Mouse (Mus musculus) embryo, embryonic 9.5 days (tissue): ENCODE data around the gene Isy1.

ENCODE experiments used
- DNase-seq: peaks from one replicate; pipeline ENCODE4 v3.0.0-alpha.2; 2017; ENCODE audit errors: extremely low spot score

Gene Isy1

GRCm38 (mm10) chr6:87838551-87839197 is at the start of gene Isy1:
TSS of gene Isy1 (minus strand) at chr6:87838798.
- DNase-seq: peak; percentile 96

GRCm38 (mm10) chr6:87887594-87888233 is 49.1 kb upstream of the Isy1 start, which contains the start of gene Copg1:
TSS of gene Copg1 (plus strand) at chr6:87887814.
- DNase-seq: peak; percentile 100

GRCm38 (mm10) chr6:87886721-87887120 is 48.1 kb upstream of the Isy1 start:
- DNase-seq: no peak

- no peak for DNase-seq
Measured at GRCm38 (mm10) chr6:87882816-87883215, 44.2 kb upstream of the Isy1 start.

- DNase-seq: no peak
Measured at GRCm38 (mm10) chr6:87882221-87882620, 43.6 kb upstream of the Isy1 start.

- DNase-seq: no peak
Measured at GRCm38 (mm10) chr6:87879628-87880027, 41.0 kb upstream of the Isy1 start.

- DNase-seq: no peak
Measured at GRCm38 (mm10) chr6:87879010-87879409, 40.4 kb upstream of the Isy1 start.

- peak; percentile 8 for DNase-seq
Measured at GRCm38 (mm10) chr6:87876068-87876643, 37.6 kb upstream of the Isy1 start.

GRCm38 (mm10) chr6:87875562-87875961 is 37.0 kb upstream of the Isy1 start:
- DNase-seq: no peak

- DNase-seq: no peak
Measured at GRCm38 (mm10) chr6:87875083-87875482, 36.5 kb upstream of the Isy1 start.

GRCm38 (mm10) chr6:87873963-87874362 is 35.4 kb upstream of the Isy1 start:
- no peak for DNase-seq

- DNase-seq: no peak
Measured at GRCm38 (mm10) chr6:87873104-87873503, 34.5 kb upstream of the Isy1 start.

GRCm38 (mm10) chr6:87871240-87871639 is 32.6 kb upstream of the Isy1 start:
- DNase-seq: no peak

- DNase-seq: no peak
Measured at GRCm38 (mm10) chr6:87870440-87870839, 31.8 kb upstream of the Isy1 start.

- no peak for DNase-seq
Measured at GRCm38 (mm10) chr6:87868871-87869506, 30.4 kb upstream of the Isy1 start.

GRCm38 (mm10) chr6:87867256-87867655 is 28.7 kb upstream of the Isy1 start:
- no peak for DNase-seq

- DNase-seq: no peak
Measured at GRCm38 (mm10) chr6:87866211-87866610, 27.6 kb upstream of the Isy1 start.

- no peak for DNase-seq
Measured at GRCm38 (mm10) chr6:87857071-87857470, 18.5 kb upstream of the Isy1 start.

- DNase-seq: no peak
Measured at GRCm38 (mm10) chr6:87853446-87853845, 14.8 kb upstream of the Isy1 start.

- DNase-seq: no peak
Measured at GRCm38 (mm10) chr6:87851871-87852270, 13.3 kb upstream of the Isy1 start.

GRCm38 (mm10) chr6:87850900-87851614 is 12.5 kb upstream of the Isy1 start, which contains the start of gene Cnbp:
TSS of gene Cnbp (minus strand) at chr6:87851106.
- DNase-seq: peak; percentile 97
